Mouse (Mus musculus): ENCODE data around the gene Ddias.

DNA sequence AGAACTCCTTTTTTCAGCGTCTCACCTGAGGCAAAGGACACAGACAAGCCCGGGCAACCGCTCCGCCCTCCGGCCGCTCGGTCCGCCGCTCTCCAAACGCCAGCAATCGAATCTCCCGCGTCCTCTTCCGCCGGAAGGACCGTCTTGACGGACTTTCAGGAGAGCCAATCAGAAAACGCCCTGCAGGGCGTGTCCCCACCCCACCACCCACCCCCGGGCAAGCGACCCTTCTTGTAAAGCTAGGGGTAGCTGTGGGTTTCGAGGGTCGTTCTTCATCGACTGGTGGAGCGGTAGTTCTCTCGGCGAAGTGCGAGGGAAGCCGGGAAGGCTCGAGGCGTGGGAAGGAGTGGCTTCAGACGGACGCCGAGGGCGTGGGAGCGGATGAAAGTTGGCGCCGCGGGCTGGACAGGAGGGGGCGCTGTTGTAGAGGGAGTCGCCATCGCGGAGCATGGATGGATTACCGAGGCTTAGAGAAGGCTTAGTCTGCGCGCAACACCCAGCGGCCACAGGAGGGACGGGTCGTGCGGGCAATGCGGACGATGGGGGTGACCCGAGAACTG, at the start of gene Ddias, which contains the start of gene Prcp:
- TF ChIP-seq CTCF (IDR thresholded peaks at IDR 0.05; ENCODE audit: extremely low read depth, insufficient read length, insufficient replicate concordance, low read depth, low read length) (peak; percentile 95), POLR2A (IDR thresholded peaks at IDR 0.05; ENCODE audit: low read depth, low read length) (0 out of 2 replicates have a peak, but pooled peaks have one; percentile 23)

Data from small intestine, adult 2 months (tissue).